Mouse (Mus musculus) kidney, adult 2 months (tissue): Measurements from ENCODE around the gene Gpsm1.

Experiments used
- CTCF ChIP-seq: fragments of 200-500 bp; conservative IDR thresholded peaks from 2 replicates; pipeline ENCODE4 v1.5.1; 2011; ENCODE audit warnings: low read depth, mild to moderate bottlenecking, control low read depth, low read length, moderate library complexity, mixed read lengths; ENCODE audit not compliant: insufficient read depth, insufficient read length
- POLR2A ChIP-seq: fragments of 200-500 bp; IDR thresholded peaks from one replicate; pipeline ENCODE4 v1.6.1; 2011; ENCODE audit warnings: low read depth, low read length, control low read depth

DNA sequence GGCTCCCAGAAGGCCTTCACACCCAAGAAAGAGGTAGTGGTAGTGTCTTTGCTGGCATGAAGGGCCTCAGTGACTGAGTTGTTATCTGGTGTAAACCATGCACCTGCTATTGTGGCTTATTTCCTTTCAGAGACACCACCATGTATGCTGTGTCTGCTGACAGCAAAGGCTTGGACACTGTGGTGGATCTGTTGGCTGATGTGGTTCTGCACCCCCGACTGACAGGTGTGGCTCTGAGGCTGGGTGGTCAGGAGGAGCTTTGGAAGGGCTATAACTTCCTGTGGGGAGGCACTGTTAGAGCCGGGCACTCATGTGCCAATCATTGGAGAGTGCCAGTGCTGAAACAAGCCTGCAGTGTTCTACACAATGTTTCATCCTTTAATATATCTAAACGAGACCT is 75.6 kb downstream of the Gpsm1 start:
- TF ChIP-seq POLR2A (no peak), CTCF (no peak)
